Mouse (Mus musculus) urinary bladder, postnatal 25 days (tissue): ENCODE measurements around the gene Polr3e.

Experiments
- DNase-seq: peaks from one replicate; pipeline ENCODE4 v3.0.0; 2022; ENCODE audit warnings: low spot score

Gene Polr3e

GRCm38 (mm10) chr7:120917592-120918461 is at the start of gene Polr3e:
Gene Polr3e, plus strand, starts transcription at chr7:120917744.
- DNase-seq = peak; percentile 99

GRCm38 (mm10) chr7:120869883-120870282 is 47.7 kb upstream of the Polr3e start:
- no peak for DNase-seq

GRCm38 (mm10) chr7:120870431-120871008 is 47.0 kb upstream of the Polr3e start:
- no peak for DNase-seq

GRCm38 (mm10) chr7:120873083-120873482 is 44.5 kb upstream of the Polr3e start:
- no peak for DNase-seq

- DNase-seq = no peak
These were observed 43.5 kb upstream of the Polr3e start for GRCm38 (mm10) chr7:120874021-120874420.

- DNase-seq = peak; percentile 46
These were observed 42.6 kb upstream of the Polr3e start for GRCm38 (mm10) chr7:120874764-120875539.

- no peak for DNase-seq
These were observed 41.8 kb upstream of the Polr3e start for GRCm38 (mm10) chr7:120875540-120876388.

- DNase-seq = no peak
These were observed 39.3 kb upstream of the Polr3e start for GRCm38 (mm10) chr7:120878271-120878670.

- no peak for DNase-seq
These were observed 37.6 kb upstream of the Polr3e start for GRCm38 (mm10) chr7:120879972-120880371.

GRCm38 (mm10) chr7:120880770-120881169 is 36.8 kb upstream of the Polr3e start:
- DNase-seq = no peak

GRCm38 (mm10) chr7:120881451-120881850 is 36.1 kb upstream of the Polr3e start:
- no peak for DNase-seq

GRCm38 (mm10) chr7:120882674-120883073 is 34.9 kb upstream of the Polr3e start:
- DNase-seq = no peak

- DNase-seq = no peak
These were observed 33.8 kb upstream of the Polr3e start for GRCm38 (mm10) chr7:120883523-120884290.

- DNase-seq = no peak
These were observed 32.8 kb upstream of the Polr3e start for GRCm38 (mm10) chr7:120884746-120885145.

- no peak for DNase-seq
These were observed 24.4 kb upstream of the Polr3e start for GRCm38 (mm10) chr7:120893123-120893522.

GRCm38 (mm10) chr7:120897054-120897453 is 20.5 kb upstream of the Polr3e start:
- DNase-seq = no peak

GRCm38 (mm10) chr7:120897711-120898335 is 19.7 kb upstream of the Polr3e start:
- no peak for DNase-seq

GRCm38 (mm10) chr7:120900191-120900590 is 17.4 kb upstream of the Polr3e start:
- no peak for DNase-seq

GRCm38 (mm10) chr7:120901701-120902100 is 15.8 kb upstream of the Polr3e start:
- no peak for DNase-seq

- no peak for DNase-seq
These were observed 14.6 kb upstream of the Polr3e start for GRCm38 (mm10) chr7:120902931-120903330.
